Mouse (Mus musculus) ES-Bruce4 (cell line): ENCODE data around the gene Rxfp3.

Source experiments
- CTCF ChIP-seq: IDR thresholded peaks from one replicate; pipeline ENCODE4 v1.8.1; 2011; ENCODE audit warnings: low read depth, low read length
- EP300 ChIP-seq: IDR thresholded peaks from 2 replicates; pipeline ENCODE4 v1.6.1; 2011; ENCODE audit warnings: low read depth, low read length; ENCODE audit not compliant: insufficient read depth
- POLR2A ChIP-seq: IDR thresholded peaks from one replicate; pipeline ENCODE4 v1.8.1; 2011; ENCODE audit warnings: low read length; ENCODE audit not compliant: insufficient read depth

DNA sequence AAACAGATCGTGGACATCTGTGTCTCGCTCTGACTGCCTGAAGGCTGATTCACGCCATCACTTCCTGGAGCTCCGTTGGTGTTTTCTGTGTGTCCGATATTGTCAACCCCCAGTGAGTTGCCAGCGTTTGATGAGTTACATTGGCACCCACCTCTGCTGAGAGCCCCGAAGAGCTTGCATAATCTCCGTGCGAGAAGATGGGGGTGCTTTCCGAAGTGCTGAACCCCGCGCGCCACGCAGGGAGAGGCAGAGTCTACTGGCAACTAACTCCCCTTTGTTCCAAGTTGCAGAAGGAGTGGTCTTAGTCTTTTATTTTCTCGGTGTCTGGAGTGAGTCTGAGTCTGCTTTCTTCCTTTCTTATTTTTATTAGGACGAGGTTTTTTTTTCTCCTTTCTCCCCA, at the start of gene Rxfp3:
- TF ChIP-seq CTCF (no peak), POLR2A (no peak), EP300 (no peak)
